8 mouse cellular contexts compared by ENCODE assay signal in the genomic region with DNA sequence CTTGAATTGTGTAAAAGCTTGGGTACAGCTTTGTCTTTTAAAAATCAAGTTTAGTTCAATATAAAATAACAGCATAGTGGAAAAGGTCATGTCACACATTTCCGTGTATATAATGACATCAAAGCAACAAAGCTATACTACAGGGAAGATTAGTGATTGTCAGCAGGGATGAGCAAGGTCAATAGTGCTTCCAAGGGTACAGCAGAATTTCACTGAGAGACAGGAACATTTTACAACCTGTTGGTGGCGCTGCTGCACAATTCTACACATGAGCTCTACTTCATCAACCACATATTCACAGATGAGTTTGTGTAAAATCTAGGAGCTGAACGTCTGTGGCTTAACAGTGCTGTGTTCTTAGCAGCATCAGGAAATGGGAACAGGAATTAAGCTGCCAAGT.
DNase-seq lines count a peak whose midpoint lies in the region; ATAC-seq and TF ChIP-seq lines count a peak whose summit lies in the region.

No protein-coding gene starts in this region.

- DNase-seq in lung, adult 2 months = peak; percentile 5
- no peak for DNase-seq in lung, postnatal 25 days (ENCODE audit: low spot score)
- DNase-seq in adrenal gland, postnatal 25 days = peak; percentile 59
- DNase-seq in embryonic facial prominence, embryonic 11.5 days (ENCODE audit: low spot score) = peak; percentile 68
- DNase-seq in kidney, adult 8-10 months = peak; percentile 2 to 39
- peak; percentile 63 for DNase-seq in left cerebral cortex, postnatal 4 days
- DNase-seq in retina, postnatal 1 day = peak; percentile 90
- DNase-seq in thymus, postnatal 36 days = no peak

- no peaks in the 10 kb centered on the region for H3K4me1 ChIP-seq in lung, adult 2 months (ENCODE audit: control insufficient read depth, insufficient read depth, low read length)
- H3K4me1 ChIP-seq in embryonic facial prominence, embryonic 11.5 days (ENCODE audit: control insufficient read depth, insufficient read depth, low read length) = no peaks in the 10 kb centered on the region

- H3K36me3 ChIP-seq in embryonic facial prominence, embryonic 11.5 days (replicated peaks; ENCODE audit: control insufficient read depth, insufficient read depth, low read depth, low read length) = no peaks in the 10 kb centered on the region

- WGBS in lung, adult 2 months = 3% methylated on average over 3 of the region's 3 CpGs
- 7% methylated on average over 3 of the region's 3 CpGs for WGBS in embryonic facial prominence, embryonic 11.5 days

- H3K27me3 ChIP-seq in embryonic facial prominence, embryonic 11.5 days (ENCODE audit: control insufficient read depth, insufficient read depth, low read length) = no peaks in the 10 kb centered on the region

- no peak overlapping the region for H3K27ac ChIP-seq in embryonic facial prominence, embryonic 11.5 days (replicated peaks; ENCODE audit: low read depth, low read length)

- H3K9me3 ChIP-seq in embryonic facial prominence, embryonic 11.5 days (replicated peaks; ENCODE audit: control insufficient read depth, low read length) = no peaks in the 10 kb centered on the region

- H3K4me2 ChIP-seq in embryonic facial prominence, embryonic 11.5 days (ENCODE audit: low read depth, low read length) = no peak overlapping the region

- H3K4me3 ChIP-seq in lung, adult 2 months (replicated peaks; ENCODE audit: extremely low read depth, low read depth, low read length) = no peak overlapping the region
- H3K4me3 ChIP-seq in embryonic facial prominence, embryonic 11.5 days (ENCODE audit: low read depth, low read length) = no peak overlapping the region

- intact Hi-C loops in left cerebral cortex, postnatal 4 days (cut with DNase I) = loop anchor here (10.0 kb wide), 1 partner anchor 744 kb away; the partner anchor contains the start of gene M6pr

- ATAC-seq in embryonic facial prominence, embryonic 11.5 days (replicated peaks; ENCODE audit: insufficient number of reproducible peaks, low FRiP score, low TSS enrichment, low read depth) = no peak

- TF ChIP-seq POLR2A in lung, adult 2 months (IDR thresholded peaks at IDR 0.05; ENCODE audit: borderline replicate concordance, extremely low read depth, low read depth, low read length) = no peak

- H3K9ac ChIP-seq in embryonic facial prominence, embryonic 11.5 days (replicated peaks; ENCODE audit: low read length) = no peak overlapping the region

- peak; percentile 6; the same call in 1 of the 2 replicates for TF ChIP-seq CTCF in lung, adult 2 months (IDR thresholded peaks at IDR 0.05; ENCODE audit: insufficient read depth, low read length)

Comparison
In these comparisons a context has a peak if more than half of its experiments do, and no peak if none do; other contexts are left out.
1. DNase-seq: peak in lung, adult 2 months (single experiment), adrenal gland, postnatal 25 days (single experiment), embryonic facial prominence, embryonic 11.5 days (single experiment), kidney, adult 8-10 months (2 of 2), left cerebral cortex, postnatal 4 days (single experiment) and retina, postnatal 1 day (single experiment); none in lung, postnatal 25 days (single experiment) and thymus, postnatal 36 days (0 of 2).